Mouse (Mus musculus) frontal cortex, postnatal 25 days (tissue): ENCODE measurements around the gene Cyb5r2.

ENCODE experiments used
- DNase-seq, 2 experiments: peaks; one replicate each; pipeline ENCODE4 v3.0.0; 2022; ENCODE audit warnings: low spot score in 2 of 2

Gene Cyb5r2

GRCm38 (mm10) chr7:107722536-107722935 lies 35.3 kb downstream of the Cyb5r2 start:
- no peak for DNase-seq

DNA sequence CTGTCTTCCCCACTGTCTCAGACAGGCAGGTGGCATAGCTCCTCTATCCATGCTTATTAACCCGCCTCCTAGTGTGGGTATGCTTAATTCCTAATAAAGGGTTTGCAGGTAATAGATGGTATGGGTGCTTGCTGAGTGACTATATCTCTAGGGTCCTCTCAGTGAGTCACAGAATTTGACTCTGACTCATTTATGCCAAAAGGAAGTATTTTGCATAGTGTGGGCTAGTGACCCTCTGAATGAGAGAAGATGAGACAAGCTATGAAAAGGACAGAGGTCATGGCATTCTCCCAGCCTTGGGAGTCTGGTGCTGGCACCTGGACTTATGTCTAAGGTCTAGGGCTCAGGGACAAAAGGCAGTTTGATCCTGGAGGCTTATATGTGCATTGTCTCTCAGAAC lies 37.1 kb downstream of the Cyb5r2 start:
- no peak for DNase-seq

DNA sequence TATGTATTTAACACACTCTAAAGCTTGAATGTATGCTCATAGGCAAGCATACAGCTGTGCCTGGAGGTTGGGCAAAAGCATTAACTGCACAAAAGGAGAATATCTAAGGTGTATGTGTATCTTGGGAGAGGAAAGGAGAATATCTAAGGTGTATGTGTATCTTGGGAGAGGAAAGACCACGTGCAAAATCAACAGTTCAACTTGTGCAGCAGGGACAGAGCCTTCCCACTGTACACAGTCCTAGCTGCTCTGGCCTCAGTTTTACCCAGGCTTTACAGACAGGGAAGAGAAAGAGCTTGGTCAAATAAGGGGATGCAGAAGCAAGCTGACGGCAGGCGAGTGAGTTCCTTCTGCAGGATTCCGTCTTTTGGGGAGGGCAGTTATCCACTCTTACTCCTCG lies 43.8 kb downstream of the Cyb5r2 start:
- DNase-seq, result no peak

GRCm38 (mm10) chr7:107712743-107713142 lies 45.1 kb downstream of the Cyb5r2 start:
- DNase-seq, result no peak

- peak; percentile 35 to 58 for DNase-seq
Measured at GRCm38 (mm10) chr7:107708491-107709112, 49.2 kb downstream of the Cyb5r2 start.

GRCm38 (mm10) chr7:107707650-107708049 lies 50.2 kb downstream of the Cyb5r2 start:
- DNase-seq, result no peak

DNA sequence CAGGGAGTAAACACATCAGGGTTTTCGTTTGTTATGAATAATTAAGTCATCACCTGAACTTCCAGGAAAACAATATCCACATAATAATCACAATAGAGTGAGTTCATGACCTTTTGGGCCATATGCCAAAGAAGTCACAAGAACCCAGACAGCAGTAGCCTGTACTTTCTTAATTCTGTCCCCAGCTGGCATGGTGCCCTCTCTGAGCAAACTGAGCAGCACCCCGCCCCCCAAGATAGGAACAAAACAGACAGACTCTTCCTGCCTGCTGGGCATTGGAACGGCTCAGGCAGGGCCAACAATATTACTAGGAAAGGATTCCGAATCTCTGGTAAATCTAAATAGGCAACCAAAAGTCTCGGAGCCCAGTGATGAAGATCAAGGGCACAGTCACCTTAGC lies 51.9 kb downstream of the Cyb5r2 start:
- no peak for DNase-seq

- no peak for DNase-seq
Measured at GRCm38 (mm10) chr7:107702461-107703380, 55.1 kb downstream of the Cyb5r2 start.

DNA sequence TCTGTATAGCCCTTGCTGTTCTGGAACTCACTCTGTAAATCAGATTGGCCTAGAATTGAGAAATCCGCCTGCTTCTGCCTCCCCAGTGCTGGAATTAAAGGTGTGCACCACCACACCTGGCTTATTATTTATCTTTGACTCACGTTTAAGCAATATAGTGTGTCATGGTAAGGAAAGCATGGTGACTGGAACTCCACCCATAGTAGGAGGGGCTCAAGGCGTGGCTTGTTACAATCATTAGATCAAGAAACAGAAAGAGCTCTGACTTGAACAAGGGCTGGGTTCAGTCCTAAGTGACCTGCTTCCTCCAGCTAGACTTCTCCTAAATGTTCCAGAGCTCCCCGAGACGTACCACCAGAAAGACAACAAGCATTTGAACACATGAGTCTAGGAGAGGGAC lies 57.2 kb downstream of the Cyb5r2 start:
- no peak for DNase-seq

- DNase-seq, result no peak
Measured at GRCm38 (mm10) chr7:107699926-107700325, 57.9 kb downstream of the Cyb5r2 start.
